Mouse (Mus musculus) lung, adult 2 months (tissue): Measurements from ENCODE around the gene Negr1.

Source experiments
- CTCF ChIP-seq: fragments of 200-500 bp; IDR thresholded peaks from 2 replicates; pipeline ENCODE4 v1.5.1; 2011; ENCODE audit warnings: mild to moderate bottlenecking, low read length, control low read depth; ENCODE audit not compliant: insufficient read depth
- POLR2A ChIP-seq: fragments of 200-500 bp; IDR thresholded peaks from 2 replicates; pipeline ENCODE4 v1.6.1; 2011; ENCODE audit warnings: low read depth, mild to moderate bottlenecking, control low read depth, low read length, borderline replicate concordance; ENCODE audit errors: extremely low read depth

GRCm38 (mm10) chr3:157272379-157272778 is 710.8 kb downstream of the Negr1 start:
- no peak for TF ChIP-seq CTCF
- TF ChIP-seq POLR2A = no peak
